Mouse (Mus musculus): ENCODE data around the gene Shh. TPM values are rescaled to one million over a fixed set of nuclear protein-coding genes. Genes with fewer than 3 reads are reported as not detected.
A peak's percentile ranks its signal among the peaks of the same experiment; 100 is the strongest.

Gene Shh
- polyA plus RNA-seq, 1 experiment from 2014 or later, result 0.47 TPM

DNA sequence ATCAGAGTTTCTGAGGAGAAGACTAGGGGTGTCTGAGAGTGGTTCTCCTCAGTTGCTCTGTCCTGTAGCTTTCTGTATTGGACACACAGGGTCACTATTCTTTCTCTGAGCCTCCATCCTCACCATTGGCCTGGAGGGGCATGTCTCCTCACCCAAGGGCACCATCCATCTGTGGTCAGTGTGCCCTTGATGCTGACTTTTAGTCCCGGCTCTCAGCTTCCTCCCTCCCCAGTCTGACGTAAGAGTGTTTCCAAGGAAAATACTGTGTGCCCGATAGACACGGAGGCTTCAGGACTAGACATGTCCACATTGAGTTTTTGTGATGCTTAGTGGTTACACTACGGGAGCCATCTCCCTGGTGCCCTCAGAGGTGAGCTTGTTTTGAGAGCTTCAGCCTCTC lies 6.5 kb upstream of the Shh start:
- H3K27me3 ChIP-seq (replicated peaks; ENCODE audit: control insufficient read depth, insufficient read depth, low read length), result peaks cover 10% of the 10 kb centered on the region
- no peak overlapping the region for H3K4me3 ChIP-seq (ENCODE audit: low read depth, low read length)
- no peak for DNase-seq (ENCODE audit: low spot score)
- no peak overlapping the region for H3K27ac ChIP-seq (replicated peaks; ENCODE audit: low read depth, low read length)
- no peak overlapping the region for H3K4me2 ChIP-seq (ENCODE audit: low read depth, low read length)
- no peak overlapping the region for H3K9ac ChIP-seq (ENCODE audit: low read depth, low read length)
- no peaks in the 10 kb centered on the region for H3K36me3 ChIP-seq (ENCODE audit: control insufficient read depth, insufficient read depth, low read length)
- no peaks in the 10 kb centered on the region for H3K9me3 ChIP-seq (ENCODE audit: control insufficient read depth, low read length)
- no peaks in the 10 kb centered on the region for H3K4me1 ChIP-seq (ENCODE audit: control insufficient read depth, insufficient read depth, low read length)
- 80% methylated on average over 5 of the region's 5 CpGs for WGBS
- no peak for ATAC-seq (ENCODE audit: low read depth)

GRCm38 (mm10) chr5:28469525-28470202 lies 2.6 kb upstream of the Shh start:
- DNase-seq (ENCODE audit: low spot score), result no peak
- H3K27ac ChIP-seq (replicated peaks; ENCODE audit: low read depth, low read length), result no peak overlapping the region
- H3K4me2 ChIP-seq (ENCODE audit: low read depth, low read length), result no peak overlapping the region
- H3K9me3 ChIP-seq (ENCODE audit: control insufficient read depth, low read length), result no peaks in the 10 kb centered on the region
- no peaks in the 10 kb centered on the region for H3K4me1 ChIP-seq (ENCODE audit: control insufficient read depth, insufficient read depth, low read length)
- H3K27me3 ChIP-seq (replicated peaks; ENCODE audit: control insufficient read depth, insufficient read depth, low read length), result peaks cover 48% of the 10 kb centered on the region
- H3K9ac ChIP-seq (ENCODE audit: low read depth, low read length), result no peak overlapping the region
- no peaks in the 10 kb centered on the region for H3K36me3 ChIP-seq (ENCODE audit: control insufficient read depth, insufficient read depth, low read length)
- 4% methylated on average over 9 of the region's 9 CpGs for WGBS
- 0 out of 2 replicates have a peak, but pooled peaks have one; percentile 51 for ATAC-seq (ENCODE audit: low read depth)
- no peak overlapping the region for H3K4me3 ChIP-seq (ENCODE audit: low read depth, low read length)

DNA sequence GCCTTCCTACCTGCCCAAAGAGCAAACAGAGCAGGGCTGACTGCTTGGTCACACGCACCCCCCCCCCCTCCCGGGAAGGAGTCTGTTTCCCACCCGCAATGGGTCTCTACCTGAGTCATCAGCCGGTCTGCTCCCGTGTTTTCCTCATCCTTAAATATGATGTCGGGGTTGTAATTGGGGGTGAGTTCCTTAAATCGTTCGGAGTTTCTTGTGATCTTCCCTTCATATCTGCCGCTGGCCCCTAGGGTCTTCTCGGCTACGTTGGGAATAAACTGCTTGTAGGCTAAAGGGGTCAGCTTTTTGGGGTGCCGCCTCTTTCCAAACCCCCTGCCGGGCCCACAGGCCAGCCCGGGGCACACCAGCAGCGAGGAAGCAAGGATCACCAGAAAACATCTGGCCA lies 705 bp downstream of the Shh start:
- peak overlapping the region; percentile 89 for H3K4me2 ChIP-seq (ENCODE audit: low read depth, low read length)
- no peak for ATAC-seq (ENCODE audit: low read depth)
- H3K27me3 ChIP-seq (replicated peaks; ENCODE audit: control insufficient read depth, insufficient read depth, low read length), result peaks cover 82% of the 10 kb centered on the region
- under 1% methylated on average over 15 of the region's 15 CpGs for WGBS
- no peaks in the 10 kb centered on the region for H3K9me3 ChIP-seq (ENCODE audit: control insufficient read depth, low read length)
- no peak overlapping the region for H3K27ac ChIP-seq (replicated peaks; ENCODE audit: low read depth, low read length)
- no peaks in the 10 kb centered on the region for H3K4me1 ChIP-seq (ENCODE audit: control insufficient read depth, insufficient read depth, low read length)
- no peak for DNase-seq (ENCODE audit: low spot score)
- peak overlapping the region; percentile 50 for H3K4me3 ChIP-seq (ENCODE audit: low read depth, low read length)
- H3K9ac ChIP-seq (ENCODE audit: low read depth, low read length), result 0 out of 2 replicates have a peak overlapping the region, but pooled peaks have one; percentile 5
- H3K36me3 ChIP-seq (ENCODE audit: control insufficient read depth, insufficient read depth, low read length), result no peaks in the 10 kb centered on the region

DNA sequence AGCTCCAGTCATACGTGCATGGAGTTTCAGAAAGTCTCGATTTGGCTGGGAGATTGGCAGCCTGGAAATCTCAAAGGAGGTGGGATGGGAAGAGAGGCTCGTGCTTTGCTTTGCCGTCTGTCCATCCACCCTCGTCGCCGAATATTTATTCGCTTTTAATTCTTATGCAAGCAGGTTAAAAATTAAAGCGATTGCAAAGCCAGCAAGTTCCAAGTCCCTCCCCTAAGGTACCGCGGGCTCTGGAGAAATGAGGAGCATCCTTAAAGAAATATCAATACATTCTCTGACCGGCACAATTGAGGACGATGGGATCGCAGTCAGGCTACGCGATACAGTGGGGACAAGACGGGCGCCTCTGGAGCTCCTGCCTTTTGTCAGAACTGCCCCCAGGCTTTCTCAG lies 1.5 kb downstream of the Shh start:
- H3K4me3 ChIP-seq (ENCODE audit: low read depth, low read length), result peak overlapping the region; percentile 50
- no peak overlapping the region for H3K27ac ChIP-seq (replicated peaks; ENCODE audit: low read depth, low read length)
- no peaks in the 10 kb centered on the region for H3K36me3 ChIP-seq (ENCODE audit: control insufficient read depth, insufficient read depth, low read length)
- peaks cover 90% of the 10 kb centered on the region for H3K27me3 ChIP-seq (replicated peaks; ENCODE audit: control insufficient read depth, insufficient read depth, low read length)
- H3K9ac ChIP-seq (ENCODE audit: low read depth, low read length), result no peak overlapping the region
- no peak for DNase-seq (ENCODE audit: low spot score)
- H3K4me1 ChIP-seq (ENCODE audit: control insufficient read depth, insufficient read depth, low read length), result peaks cover 3% of the 10 kb centered on the region; the same call in 1 of the 2 replicates
- peak overlapping the region; percentile 89 for H3K4me2 ChIP-seq (ENCODE audit: low read depth, low read length)
- no peak for ATAC-seq (ENCODE audit: low read depth)
- 1% methylated on average over 18 of the region's 18 CpGs for WGBS
- H3K9me3 ChIP-seq (ENCODE audit: control insufficient read depth, low read length), result no peaks in the 10 kb centered on the region

GRCm38 (mm10) chr5:28465099-28465406 lies 2.0 kb downstream of the Shh start:
- Histone ChIP-seq H3K4me3 (ENCODE audit: low read depth, low read length) (peak overlapping the region; percentile 50), H3K27ac (replicated peaks; ENCODE audit: low read depth, low read length) (no peak overlapping the region), H3K9ac (ENCODE audit: low read depth, low read length) (0 out of 2 replicates have a peak overlapping the region, but pooled peaks have one; percentile 53), H3K4me2 (ENCODE audit: low read depth, low read length) (peak overlapping the region; percentile 89), H3K9me3 (ENCODE audit: control insufficient read depth, low read length) (no peaks in the 10 kb centered on the region), H3K27me3 (replicated peaks; ENCODE audit: control insufficient read depth, insufficient read depth, low read length) (peaks cover 95% of the 10 kb centered on the region), H3K36me3 (ENCODE audit: control insufficient read depth, insufficient read depth, low read length) (no peaks in the 10 kb centered on the region), H3K4me1 (ENCODE audit: control insufficient read depth, insufficient read depth, low read length) (peaks cover 4% of the 10 kb centered on the region; the same call in 1 of the 2 replicates)
- under 1% methylated on average over 25 of the region's 29 CpGs for WGBS
- ATAC-seq (ENCODE audit: low read depth), result peak; percentile 39; the same call in 1 of the 2 replicates
- peak; percentile 48 for DNase-seq (ENCODE audit: low spot score)

- H3K4me1 ChIP-seq (ENCODE audit: control insufficient read depth, insufficient read depth, low read length), result peaks cover 4% of the 10 kb centered on the region; the same call in 1 of the 2 replicates
- peaks cover 100% of the 10 kb centered on the region for H3K27me3 ChIP-seq (replicated peaks; ENCODE audit: control insufficient read depth, insufficient read depth, low read length)
- ATAC-seq (ENCODE audit: low read depth) (peak; percentile 16; the same call in 1 of the 2 replicates), DNase-seq (ENCODE audit: low spot score) (no peak)
- WGBS, result under 1% methylated on average over 48 of the region's 76 CpGs
- H3K4me3 ChIP-seq (ENCODE audit: low read depth, low read length), result peak overlapping the region; percentile 50
- peak overlapping the region; percentile 89 for H3K4me2 ChIP-seq (ENCODE audit: low read depth, low read length)
- no peaks in the 10 kb centered on the region for H3K36me3 ChIP-seq (ENCODE audit: control insufficient read depth, insufficient read depth, low read length)
- H3K9me3 ChIP-seq (ENCODE audit: control insufficient read depth, low read length), result no peaks in the 10 kb centered on the region
- peak overlapping the region; percentile 53 for H3K9ac ChIP-seq (ENCODE audit: low read depth, low read length)
- no peak overlapping the region for H3K27ac ChIP-seq (replicated peaks; ENCODE audit: low read depth, low read length)
Observed at GRCm38 (mm10) chr5:28464361-28465098, 2.5 kb downstream of the Shh start.

DNA sequence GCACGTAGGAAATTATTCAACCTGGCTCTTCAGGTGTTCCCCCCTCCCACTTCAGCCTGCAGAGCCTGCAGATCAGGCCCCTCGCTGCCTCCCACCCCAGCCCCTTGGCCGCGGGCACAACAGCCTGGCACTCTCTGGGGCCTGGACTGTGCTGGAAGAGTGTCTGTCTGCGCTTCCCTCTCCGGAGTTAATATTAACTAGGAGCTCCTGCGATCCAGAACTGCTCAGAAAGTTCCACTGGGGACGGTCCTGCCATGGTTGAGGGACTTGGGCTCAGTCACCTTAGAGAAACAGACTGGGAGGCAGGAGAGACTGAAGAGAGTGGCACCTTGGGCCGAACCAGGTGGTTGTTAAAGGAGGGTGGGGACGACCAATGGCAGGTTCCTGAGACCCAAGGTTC lies 3.4 kb downstream of the Shh start:
- no peaks in the 10 kb centered on the region for H3K36me3 ChIP-seq (ENCODE audit: control insufficient read depth, insufficient read depth, low read length)
- peaks cover 100% of the 10 kb centered on the region for H3K27me3 ChIP-seq (replicated peaks; ENCODE audit: control insufficient read depth, insufficient read depth, low read length)
- DNase-seq (ENCODE audit: low spot score) (no peak), ATAC-seq (ENCODE audit: low read depth) (no peak)
- no peak overlapping the region for H3K9ac ChIP-seq (ENCODE audit: low read depth, low read length)
- peak overlapping the region; percentile 89; the same call in 1 of the 2 replicates for H3K4me2 ChIP-seq (ENCODE audit: low read depth, low read length)
- H3K9me3 ChIP-seq (ENCODE audit: control insufficient read depth, low read length), result no peaks in the 10 kb centered on the region
- H3K27ac ChIP-seq (replicated peaks; ENCODE audit: low read depth, low read length), result no peak overlapping the region
- peaks cover 4% of the 10 kb centered on the region; the same call in 1 of the 2 replicates for H3K4me1 ChIP-seq (ENCODE audit: control insufficient read depth, insufficient read depth, low read length)
- peak overlapping the region; percentile 50 for H3K4me3 ChIP-seq (ENCODE audit: low read depth, low read length)
- 6% methylated on average over 10 of the region's 10 CpGs for WGBS

GRCm38 (mm10) chr5:28462741-28463590 lies 4.1 kb downstream of the Shh start:
- Histone ChIP-seq H3K9ac (ENCODE audit: low read depth, low read length) (no peak overlapping the region), H3K36me3 (ENCODE audit: control insufficient read depth, insufficient read depth, low read length) (no peaks in the 10 kb centered on the region), H3K4me2 (ENCODE audit: low read depth, low read length) (no peak overlapping the region), H3K4me1 (ENCODE audit: control insufficient read depth, insufficient read depth, low read length) (peaks cover 6% of the 10 kb centered on the region), H3K9me3 (ENCODE audit: control insufficient read depth, low read length) (no peaks in the 10 kb centered on the region), H3K27me3 (replicated peaks; ENCODE audit: control insufficient read depth, insufficient read depth, low read length) (peaks cover 100% of the 10 kb centered on the region), H3K27ac (replicated peaks; ENCODE audit: low read depth, low read length) (no peak overlapping the region), H3K4me3 (ENCODE audit: low read depth, low read length) (no peak overlapping the region; the same call in 1 of the 2 replicates)
- no peak for ATAC-seq (ENCODE audit: low read depth)
- WGBS, result 2% methylated on average over 33 of the region's 33 CpGs
- no peak for DNase-seq (ENCODE audit: low spot score)
